Mouse (Mus musculus): Measurements from ENCODE around the gene Tox2. TPM values are rescaled to one million over a fixed set of nuclear protein-coding genes. Genes with fewer than 3 reads are reported as not detected.

The Tox2 gene
- polyA plus RNA-seq, 1 experiment from 2014 or later = 32.2 TPM

DNA sequence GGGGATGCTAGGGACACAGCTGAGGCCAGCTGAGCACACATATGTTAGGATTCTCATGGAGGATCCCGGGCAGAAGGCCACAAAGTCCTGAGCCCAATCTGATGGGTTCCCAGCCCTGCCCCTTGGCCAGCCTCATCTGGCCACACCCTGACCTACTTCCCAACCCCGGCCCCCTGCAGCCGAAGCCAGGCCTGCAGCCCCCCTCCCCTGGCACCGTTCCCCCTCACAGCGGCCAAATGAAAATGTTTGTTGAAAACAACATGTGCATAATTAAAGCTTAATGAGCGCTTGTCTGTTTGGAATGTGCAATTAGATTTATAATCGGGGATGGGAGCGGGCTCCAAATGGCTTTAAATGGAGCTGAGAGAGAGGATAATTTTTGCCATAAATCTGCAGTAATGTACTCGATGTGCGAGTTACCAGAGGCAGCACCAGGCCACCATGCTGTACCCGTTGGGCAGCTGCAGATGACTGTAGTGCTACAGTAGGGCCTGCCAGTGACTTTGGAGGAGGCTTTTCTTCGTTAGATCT, 35.1 kb downstream of the Tox2 start:
- no peak overlapping the region for H3K27ac ChIP-seq (replicated peaks)
- H3K27me3 ChIP-seq = peaks cover 9% of the 10 kb centered on the region; the same call in 1 of the 2 replicates
- peak; percentile 49; the same call in 1 of the 2 replicates for ATAC-seq (ENCODE audit: low FRiP score, low read depth)
- no peaks in the 10 kb centered on the region for H3K36me3 ChIP-seq
- H3K9ac ChIP-seq = no peak overlapping the region
- no peak overlapping the region for H3K4me3 ChIP-seq
- no peaks in the 10 kb centered on the region for H3K9me3 ChIP-seq
- no peak overlapping the region for H3K4me2 ChIP-seq
- 34% methylated on average over 12 of the region's 12 CpGs for WGBS
- H3K4me1 ChIP-seq (replicated peaks) = peaks cover 30% of the 10 kb centered on the region

DNA sequence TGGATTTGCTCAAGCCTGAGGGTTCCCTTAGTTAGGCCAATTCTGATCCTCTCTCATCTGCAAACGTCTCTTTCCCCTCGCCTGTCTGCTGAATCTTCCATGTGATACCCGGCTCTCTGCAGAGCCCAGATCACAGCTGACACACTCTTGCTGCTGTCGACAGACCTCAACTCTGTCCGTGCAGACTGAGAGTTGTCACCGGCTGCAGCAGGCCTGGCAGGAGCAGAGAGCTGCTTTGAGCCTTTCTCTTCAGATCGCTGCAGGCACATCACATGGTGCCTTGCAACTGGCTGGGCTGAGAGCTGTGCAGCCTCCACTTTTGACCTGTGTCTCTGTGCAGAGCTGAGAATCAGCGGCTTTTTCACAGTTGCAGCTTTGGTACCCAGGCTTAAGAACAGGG, 37.0 kb downstream of the Tox2 start:
- H3K27ac ChIP-seq (replicated peaks) = no peak overlapping the region
- H3K36me3 ChIP-seq = no peaks in the 10 kb centered on the region
- no peak overlapping the region for H3K4me2 ChIP-seq
- no peak overlapping the region for H3K9ac ChIP-seq
- WGBS = 53% methylated on average over 8 of the region's 8 CpGs
- no peak overlapping the region for H3K4me3 ChIP-seq
- H3K27me3 ChIP-seq = 0 out of 2 replicates have a peak, but pooled peaks cover 2% of the 10 kb centered on the region
- ATAC-seq (ENCODE audit: low FRiP score, low read depth) = no peak
- peaks cover 36% of the 10 kb centered on the region for H3K4me1 ChIP-seq (replicated peaks)
- no peaks in the 10 kb centered on the region for H3K9me3 ChIP-seq

DNA sequence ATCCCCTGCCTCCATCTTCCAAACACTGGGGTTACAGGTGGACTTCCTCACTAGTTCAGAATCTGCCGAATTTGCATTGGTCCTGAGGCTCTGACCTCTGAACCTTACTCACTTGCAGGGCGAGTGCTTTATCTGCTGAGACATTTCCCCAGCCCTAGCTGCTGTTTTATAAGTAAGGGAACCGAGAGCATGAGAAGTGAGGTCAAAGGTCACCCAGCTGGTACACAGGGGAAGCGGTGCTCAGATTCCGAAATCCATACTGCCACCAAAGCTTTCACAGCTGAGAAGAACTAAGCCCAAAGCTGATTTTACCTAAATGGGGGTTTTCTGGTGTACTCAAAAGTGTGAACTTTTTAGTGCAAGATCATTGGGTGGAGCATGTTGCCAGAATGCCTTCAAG, 38.9 kb downstream of the Tox2 start:
- 27% methylated on average over 5 of the region's 5 CpGs for WGBS

DNA sequence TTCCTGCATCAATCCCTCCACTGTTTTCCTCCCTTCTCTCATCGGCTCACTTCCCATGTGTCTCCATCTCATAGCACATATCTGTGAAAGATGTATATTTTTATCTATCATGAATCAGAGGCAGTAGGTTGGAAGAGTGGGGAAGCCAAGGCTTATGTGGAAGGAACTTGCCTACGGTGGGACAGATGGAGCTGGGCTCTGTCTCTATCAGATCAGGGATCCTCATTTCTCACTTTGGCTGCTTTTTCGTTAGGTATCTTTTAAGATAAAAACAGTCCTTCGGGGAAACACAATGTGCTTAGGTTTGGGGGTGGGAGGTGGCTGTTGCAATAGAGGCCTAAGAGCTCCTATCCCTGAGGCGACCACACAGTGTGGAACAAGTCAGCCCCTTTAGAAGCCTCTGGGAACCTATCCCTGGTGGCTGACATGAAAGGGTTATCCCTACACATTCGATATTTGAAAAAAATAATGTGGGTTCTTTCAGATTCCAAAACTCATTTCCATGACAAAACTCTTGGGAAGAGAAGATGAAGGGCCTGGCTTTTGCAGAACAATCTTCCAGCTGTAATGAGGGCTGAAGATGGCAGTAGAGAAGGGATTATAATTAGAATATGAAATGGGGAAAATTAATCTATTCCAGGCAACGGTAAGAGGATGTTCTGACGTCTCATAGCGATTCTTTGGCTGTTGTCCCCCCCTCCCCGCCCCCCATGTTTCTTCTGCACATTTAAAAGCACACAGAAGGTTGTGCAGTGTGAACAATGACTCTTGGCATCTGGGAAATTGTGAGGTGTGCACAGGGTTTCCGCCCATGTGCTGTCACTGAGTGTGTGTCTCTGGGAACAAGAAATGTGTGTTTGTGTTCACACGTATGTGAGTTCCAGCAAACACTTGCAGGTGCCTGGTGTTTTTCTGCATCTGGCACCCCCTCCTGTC, 41.3 kb downstream of the Tox2 start:
- no peaks in the 10 kb centered on the region for H3K9me3 ChIP-seq
- no peak overlapping the region for H3K9ac ChIP-seq
- 58% methylated on average over 12 of the region's 12 CpGs for WGBS
- ATAC-seq (ENCODE audit: low FRiP score, low read depth) = no peak
- no peak overlapping the region for H3K4me3 ChIP-seq
- H3K27ac ChIP-seq (replicated peaks) = 0 out of 2 replicates have a peak overlapping the region, but pooled peaks have one; percentile 22
- peaks cover 16% of the 10 kb centered on the region; the same call in 1 of the 2 replicates for H3K27me3 ChIP-seq
- H3K36me3 ChIP-seq = no peaks in the 10 kb centered on the region
- peaks cover 25% of the 10 kb centered on the region; the same call in 1 of the 2 replicates for H3K4me1 ChIP-seq (replicated peaks)
- H3K4me2 ChIP-seq = no peak overlapping the region

More for the DNA sequence above, 38.9 kb downstream of the Tox2 start:
- H3K9ac ChIP-seq = no peak overlapping the region
- no peak overlapping the region for H3K4me2 ChIP-seq
- ATAC-seq (ENCODE audit: low FRiP score, low read depth) = no peak
- peaks cover 11% of the 10 kb centered on the region; the same call in 1 of the 2 replicates for H3K27me3 ChIP-seq
- H3K9me3 ChIP-seq = no peaks in the 10 kb centered on the region
- no peak overlapping the region for H3K4me3 ChIP-seq
- no peak overlapping the region for H3K27ac ChIP-seq (replicated peaks)
- no peaks in the 10 kb centered on the region for H3K36me3 ChIP-seq
- peaks cover 32% of the 10 kb centered on the region for H3K4me1 ChIP-seq (replicated peaks)

DNA sequence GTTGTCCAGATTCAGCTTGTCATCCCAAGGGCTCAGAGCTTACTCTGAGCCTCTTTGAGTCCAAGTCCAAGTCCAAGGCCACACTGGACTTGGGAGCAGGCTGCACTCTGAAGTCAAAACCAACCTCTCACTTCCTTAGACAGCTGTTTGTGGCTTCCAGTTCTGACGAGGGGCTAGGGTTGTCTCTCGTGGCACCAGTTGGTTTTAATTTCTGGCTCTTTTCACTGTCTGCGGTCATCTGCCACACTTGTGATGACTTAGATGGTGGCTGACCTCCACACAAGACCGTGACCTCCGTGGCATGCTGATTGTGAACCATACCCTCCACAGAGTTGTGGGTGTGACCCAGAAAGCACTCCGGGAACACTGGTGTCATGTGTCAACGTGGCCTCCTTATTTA, 46.0 kb downstream of the Tox2 start:
- ATAC-seq (ENCODE audit: low FRiP score, low read depth) = no peak
- no peaks in the 10 kb centered on the region for H3K36me3 ChIP-seq
- WGBS = 85% methylated on average over 7 of the region's 7 CpGs

DNA sequence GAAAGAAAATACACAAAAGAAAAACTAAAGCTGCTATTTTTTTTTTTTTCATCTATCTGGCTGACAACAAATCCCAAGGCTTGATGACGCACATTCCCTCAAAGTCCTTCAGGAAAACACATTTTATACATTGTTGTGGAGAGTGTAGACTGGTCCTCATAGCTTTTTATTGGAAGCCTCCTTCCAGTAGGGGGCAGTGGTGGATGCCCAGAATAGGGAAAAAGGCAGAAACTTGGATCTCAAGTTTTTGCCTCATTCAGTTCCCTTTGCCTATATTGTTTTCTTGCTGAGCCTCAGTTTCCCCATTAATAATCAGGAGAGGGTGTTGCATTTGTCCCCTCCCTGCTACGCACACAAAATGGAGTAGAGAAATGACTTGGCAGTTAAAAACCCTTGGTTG, 49.7 kb downstream of the Tox2 start:
- H3K4me3 ChIP-seq = no peak overlapping the region
- H3K27me3 ChIP-seq = 0 out of 2 replicates have a peak, but pooled peaks cover 5% of the 10 kb centered on the region
- no peaks in the 10 kb centered on the region for H3K36me3 ChIP-seq
- H3K9ac ChIP-seq = no peak overlapping the region
- ATAC-seq (ENCODE audit: low FRiP score, low read depth) = no peak
- WGBS = 92% methylated on average over 2 of the region's 2 CpGs
- H3K9me3 ChIP-seq = no peaks in the 10 kb centered on the region
- H3K27ac ChIP-seq (replicated peaks) = peak overlapping the region; percentile 71; the same call in 1 of the 2 replicates
- H3K4me1 ChIP-seq (replicated peaks) = peaks cover 13% of the 10 kb centered on the region
- no peak overlapping the region for H3K4me2 ChIP-seq

More for the DNA sequence above, 46.0 kb downstream of the Tox2 start:
- Histone ChIP-seq H3K4me1 (replicated peaks) (peaks cover 22% of the 10 kb centered on the region), H3K4me3 (no peak overlapping the region), H3K9me3 (no peaks in the 10 kb centered on the region), H3K27ac (replicated peaks) (no peak overlapping the region), H3K4me2 (no peak overlapping the region), H3K27me3 (peaks cover 14% of the 10 kb centered on the region; the same call in 1 of the 2 replicates), H3K9ac (no peak overlapping the region)

DNA sequence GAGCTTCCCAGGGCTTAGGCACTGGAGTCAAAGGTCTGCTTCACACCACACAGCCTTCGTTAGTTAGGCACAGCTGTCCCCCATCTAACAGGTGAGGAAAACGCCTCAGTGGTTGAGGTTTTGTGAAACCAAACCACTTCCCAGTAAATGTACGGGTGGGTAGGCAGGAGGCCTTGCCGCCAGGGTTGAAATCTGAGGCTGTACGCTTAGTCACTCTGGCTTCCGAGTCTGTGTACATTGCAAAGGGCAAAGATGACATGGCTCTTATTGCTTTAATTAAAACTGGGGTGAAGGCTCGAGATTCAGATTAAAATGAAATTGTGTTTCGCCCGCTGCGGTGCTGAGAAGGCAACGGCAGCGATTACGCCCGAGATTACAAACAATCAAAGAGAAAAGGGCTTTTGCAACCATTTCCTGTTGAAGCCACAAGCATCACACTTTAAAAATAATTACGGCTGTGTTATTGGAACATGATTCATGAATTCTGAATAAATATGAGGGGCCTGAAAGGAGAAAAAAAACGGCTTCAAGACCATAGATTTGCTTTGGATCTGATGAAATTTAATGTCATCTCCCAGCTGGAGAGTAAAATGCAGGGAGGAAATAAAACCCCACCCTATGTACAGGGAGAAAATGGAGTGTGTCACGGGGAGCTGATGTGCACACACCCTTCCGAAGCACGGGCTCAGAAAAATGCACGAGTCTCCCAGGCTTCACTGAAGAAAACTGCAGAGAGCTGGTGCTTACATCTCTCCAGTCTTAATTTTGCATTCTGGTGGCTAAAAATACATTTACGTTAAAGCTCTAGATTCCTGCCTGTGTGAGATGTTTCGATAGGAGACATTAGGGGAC, 50.5 kb downstream of the Tox2 start:
- Histone ChIP-seq H3K9ac (no peak overlapping the region), H3K27ac (replicated peaks) (peak overlapping the region; percentile 71), H3K4me1 (replicated peaks) (peaks cover 12% of the 10 kb centered on the region), H3K27me3 (0 out of 2 replicates have a peak, but pooled peaks cover 2% of the 10 kb centered on the region), H3K36me3 (no peaks in the 10 kb centered on the region), H3K9me3 (no peaks in the 10 kb centered on the region), H3K4me2 (no peak overlapping the region), H3K4me3 (no peak overlapping the region)
- ATAC-seq (ENCODE audit: low FRiP score, low read depth) = no peak
- WGBS = 57% methylated on average over 22 of the region's 22 CpGs

DNA sequence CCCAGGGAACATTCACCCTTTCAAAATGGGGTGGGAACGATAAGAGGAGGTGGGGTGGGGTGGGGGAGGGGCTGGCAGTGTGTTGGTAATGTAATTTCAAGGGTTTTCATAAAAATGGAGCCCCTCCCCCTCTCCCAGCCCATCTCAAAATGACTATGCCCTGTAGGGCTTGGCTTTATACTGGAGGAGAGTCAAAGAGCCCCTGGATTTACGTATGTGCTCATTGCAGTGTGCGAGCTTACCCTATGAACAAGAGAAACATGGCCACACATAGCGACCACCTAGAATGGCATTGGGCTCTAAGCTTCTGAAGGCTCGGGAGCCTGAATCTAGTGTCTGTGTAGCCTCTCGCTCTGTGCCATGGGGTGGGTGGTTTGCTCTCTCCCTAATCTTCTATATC, 51.3 kb downstream of the Tox2 start:
- no peak for ATAC-seq (ENCODE audit: low FRiP score, low read depth)
- no peaks in the 10 kb centered on the region for H3K27me3 ChIP-seq
- H3K36me3 ChIP-seq = no peaks in the 10 kb centered on the region
- no peaks in the 10 kb centered on the region for H3K9me3 ChIP-seq
- peaks cover 12% of the 10 kb centered on the region for H3K4me1 ChIP-seq (replicated peaks)
- no peak overlapping the region for H3K9ac ChIP-seq
- no peak overlapping the region for H3K4me3 ChIP-seq
- WGBS = 79% methylated on average over 6 of the region's 6 CpGs
- H3K27ac ChIP-seq (replicated peaks) = peak overlapping the region; percentile 71; the same call in 1 of the 2 replicates
- H3K4me2 ChIP-seq = no peak overlapping the region

DNA sequence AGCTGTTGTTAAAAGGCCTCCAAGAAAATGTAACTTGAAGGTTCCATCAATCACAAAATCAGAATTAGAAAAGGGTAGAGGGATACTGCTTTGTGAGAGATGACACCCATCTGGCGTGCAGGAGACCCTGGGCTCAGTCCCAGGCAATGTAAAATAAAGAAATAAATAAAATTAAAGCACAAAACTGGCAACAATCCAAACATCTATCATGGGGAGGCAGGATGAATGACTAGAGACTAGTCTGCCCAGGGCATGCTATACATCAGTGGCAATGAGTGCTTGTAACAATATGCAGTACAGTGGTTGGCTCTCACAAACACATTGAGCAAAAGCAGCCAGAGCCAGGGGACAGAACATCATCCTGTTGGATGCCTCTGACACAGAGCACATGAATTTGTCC, 53.8 kb downstream of the Tox2 start:
- 54% methylated on average over 1 of the region's 1 CpGs for WGBS
- no peak overlapping the region for H3K9ac ChIP-seq
- no peak; the same call in 1 of the 2 replicates for ATAC-seq (ENCODE audit: low FRiP score, low read depth)
- H3K4me3 ChIP-seq = no peak overlapping the region
- H3K27me3 ChIP-seq = no peaks in the 10 kb centered on the region
- H3K36me3 ChIP-seq = no peaks in the 10 kb centered on the region
- peaks cover 12% of the 10 kb centered on the region for H3K4me1 ChIP-seq (replicated peaks)
- no peak overlapping the region for H3K4me2 ChIP-seq
- no peaks in the 10 kb centered on the region for H3K9me3 ChIP-seq
- no peak overlapping the region for H3K27ac ChIP-seq (replicated peaks)

DNA sequence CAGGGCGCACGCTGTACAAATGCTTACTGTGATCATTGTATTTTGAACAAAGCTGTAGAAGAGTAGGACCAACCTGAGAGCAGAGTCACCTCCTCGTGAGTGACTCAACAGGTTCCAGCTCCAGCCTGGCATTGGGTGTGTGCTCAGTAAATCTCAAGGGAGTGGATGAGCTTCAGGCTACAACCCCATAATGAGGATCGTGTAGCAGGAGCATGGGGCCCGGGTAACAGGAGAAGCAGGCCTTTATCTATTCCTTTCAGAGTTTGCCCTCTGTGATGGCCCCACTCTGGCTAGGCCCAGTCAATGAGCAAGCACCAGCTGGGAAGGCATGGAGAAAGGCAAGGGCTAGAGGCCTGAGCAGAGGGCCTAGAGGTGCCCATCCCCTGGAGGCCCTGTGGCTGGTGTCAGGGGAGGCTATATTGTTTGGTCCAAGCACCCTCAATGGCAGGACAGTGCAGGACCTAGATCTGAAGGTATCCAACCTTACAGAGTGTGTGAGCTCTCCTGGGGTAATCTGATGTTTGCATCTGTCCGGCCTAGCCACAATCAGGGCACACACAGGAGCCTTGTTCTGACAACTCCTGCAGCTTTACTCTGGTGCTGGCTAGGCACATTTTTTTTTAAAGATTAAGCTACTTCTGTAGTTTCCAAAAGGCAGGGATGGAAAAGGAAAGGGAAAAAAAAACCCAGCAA, 58.6 kb downstream of the Tox2 start:
- WGBS = 63% methylated on average over 6 of the region's 6 CpGs
- H3K27ac ChIP-seq (replicated peaks) = no peak overlapping the region

DNA sequence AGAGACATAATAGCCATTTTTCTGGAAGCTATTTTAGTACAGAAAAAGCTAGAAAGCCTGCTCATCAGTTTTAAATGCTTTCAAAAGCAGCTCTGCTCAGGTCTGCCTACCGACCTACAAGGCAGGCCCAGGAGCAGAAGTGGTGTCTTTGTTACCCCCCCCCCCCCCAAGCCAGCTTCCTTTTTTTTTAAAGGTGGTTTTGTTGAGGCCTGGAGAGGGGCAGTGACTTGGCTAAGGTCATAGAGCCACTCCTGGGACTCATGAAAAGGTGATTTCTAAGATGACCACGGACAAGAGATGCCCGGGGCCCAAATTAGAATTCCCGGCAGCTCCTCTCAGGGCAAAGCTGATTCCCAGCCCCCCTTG, 59.1 kb downstream of the Tox2 start:
- WGBS = 85% methylated on average over 4 of the region's 4 CpGs
- H3K4me3 ChIP-seq = no peak overlapping the region
- H3K27ac ChIP-seq (replicated peaks) = no peak overlapping the region
- ATAC-seq (ENCODE audit: low FRiP score, low read depth) = no peak
- H3K4me1 ChIP-seq (replicated peaks) = no peaks in the 10 kb centered on the region
- H3K36me3 ChIP-seq = no peaks in the 10 kb centered on the region
- H3K9me3 ChIP-seq = no peaks in the 10 kb centered on the region
- no peaks in the 10 kb centered on the region for H3K27me3 ChIP-seq
- H3K9ac ChIP-seq = no peak overlapping the region
- H3K4me2 ChIP-seq = no peak overlapping the region

More for the DNA sequence above, 58.6 kb downstream of the Tox2 start:
- H3K9me3 ChIP-seq = no peaks in the 10 kb centered on the region
- H3K27me3 ChIP-seq = no peaks in the 10 kb centered on the region
- H3K4me3 ChIP-seq = no peak overlapping the region
- no peaks in the 10 kb centered on the region for H3K36me3 ChIP-seq
- no peak overlapping the region for H3K4me2 ChIP-seq
- H3K4me1 ChIP-seq (replicated peaks) = no peaks in the 10 kb centered on the region
- no peak overlapping the region for H3K9ac ChIP-seq
- ATAC-seq (ENCODE audit: low FRiP score, low read depth) = no peak

Measured in hindbrain, embryonic 15.5 days (tissue).